Mouse (Mus musculus) heart, postnatal 10 days (tissue): ENCODE results near the gene Gm28051. TPM values are rescaled to one million over a fixed set of nuclear protein-coding genes. Genes with fewer than 3 reads are reported as not detected.

Source experiments
- DNase-seq, 2 experiments: peaks; one replicate each; pipeline ENCODE4 v3.0.0; 2021
- intact Hi-C: fragments of 180-260 bp; cut with DNase I; formaldehyde crosslinking; loops from one replicate; pipeline ENCODE4 v1.15.1; 2025
- total RNA-seq, 2 experiments: library from RNA; stranded (reverse); gene quantifications; 2 replicates each; pipeline ENCODE4 v1.2.3; 2021

The Gm28051 gene
- total RNA-seq, 2 experiments from 2014 or later: not detected

GRCm38 (mm10) chr12:102743589-102744574 is 13.7 kb downstream of the Gm28051 start, which contains the start of the genes Moap1 and Tmem251:
Moap1 (minus strand) TSS chr12:102743661.
Tmem251 (plus strand) TSS chr12:102743762.
- peak; percentile 94 for DNase-seq
- intact Hi-C loops: loop anchor here (1.0 to 5.0 kb wide), 2 partner anchors 13 to 133 kb away; partner anchors contain the start of genes Btbd7, Gm28051, Gon7 and Ubr7

GRCm38 (mm10) chr12:102743036-102743588 is 14.5 kb downstream of the Gm28051 start:
- intact Hi-C loops: loop anchor here (1.0 to 5.0 kb wide), 2 partner anchors 14 to 134 kb away; partner anchors contain the start of genes Btbd7, Gm28051, Gon7 and Ubr7
- no peak for DNase-seq

DNA sequence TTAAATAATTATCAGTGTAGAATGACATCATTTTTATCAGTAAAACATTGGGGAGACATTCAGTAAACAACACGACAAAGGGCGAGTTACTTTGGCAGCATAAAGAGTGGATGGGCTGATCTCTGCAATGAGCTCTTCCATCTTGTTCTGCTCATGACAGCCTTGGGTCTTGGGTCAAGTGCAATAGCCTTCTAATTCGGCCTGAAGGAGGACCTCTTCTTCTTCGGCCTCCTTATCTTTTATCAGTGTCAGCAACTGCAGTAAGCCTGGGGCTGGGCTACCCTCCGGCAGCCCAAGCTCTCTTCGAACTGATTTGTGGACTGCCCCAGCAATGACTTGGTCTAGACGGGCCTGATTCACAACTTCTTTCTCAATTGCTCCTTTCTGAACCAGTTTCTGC is 15.5 kb downstream of the Gm28051 start:
- intact Hi-C loops: loop anchor here (5.0 kb wide), 1 partner anchor 135 kb away; the partner anchor contains the start of gene Btbd7

DNA sequence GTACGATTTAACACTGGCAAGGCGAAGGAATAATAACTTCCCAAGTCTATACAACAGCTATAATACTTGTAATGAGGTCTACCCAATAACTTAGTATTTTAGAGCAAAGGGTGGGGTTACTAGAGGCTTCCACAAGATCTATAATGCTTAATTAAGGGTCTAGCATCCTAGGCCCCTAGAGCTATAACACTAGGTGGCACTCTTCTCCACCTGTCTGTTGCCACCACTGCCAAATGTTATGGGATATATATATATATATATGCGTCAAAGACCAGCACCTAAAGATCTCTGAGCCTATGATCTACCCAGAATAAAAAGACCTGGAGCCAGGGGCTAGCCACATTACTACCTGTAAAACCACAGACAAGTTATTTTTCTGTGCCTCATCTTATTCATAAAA is 17.3 kb downstream of the Gm28051 start:
- intact Hi-C loops: loop anchor here (1.0 to 5.0 kb wide), 2 partner anchors 137 to 325 kb away; partner anchors contain the start of gene Btbd7
- no peak for DNase-seq

More for the DNA sequence above, 15.5 kb downstream of the Gm28051 start:
- DNase-seq: no peak

GRCm38 (mm10) chr12:102739096-102739495 is 18.5 kb downstream of the Gm28051 start:
- intact Hi-C loops: no loop called here
- peak in 1 of 2 experiments; percentile 35 for DNase-seq

DNA sequence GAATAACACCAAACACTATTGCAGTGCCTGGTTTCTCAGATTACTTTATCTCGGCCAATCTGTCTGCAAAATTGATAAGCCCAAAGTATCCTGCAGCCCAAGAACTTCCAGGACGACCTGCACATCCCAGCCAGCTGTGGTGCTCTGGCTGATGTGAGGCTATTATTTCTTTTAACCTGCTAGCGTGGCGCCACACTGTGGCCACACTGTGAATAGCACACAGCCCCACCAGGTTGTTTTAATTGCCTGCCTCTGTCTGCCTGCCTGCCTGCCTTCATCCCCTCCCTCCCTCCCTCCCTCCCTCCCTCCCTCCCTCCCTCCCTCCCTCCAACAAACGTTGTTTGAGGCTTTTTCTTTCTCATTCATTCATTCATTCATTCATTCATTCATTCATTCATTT is 24.2 kb downstream of the Gm28051 start:
- intact Hi-C loops: loop anchor here (1.0 to 5.0 kb wide), 2 partner anchors 28 to 211 kb away; no protein-coding TSS in a partner anchor
- DNase-seq: peak; percentile 59 to 80

GRCm38 (mm10) chr12:102730798-102731619 is 26.6 kb downstream of the Gm28051 start:
- no peak for DNase-seq
- intact Hi-C loops: loop anchor here (5.0 kb wide), 1 partner anchor 209 kb away; no protein-coding TSS in a partner anchor

- peak; percentile 34 to 48 for DNase-seq
- intact Hi-C loops: loop anchor here (5.0 kb wide), 1 partner anchor 208 kb away; no protein-coding TSS in a partner anchor
Observed at GRCm38 (mm10) chr12:102729855-102730797, 27.4 kb downstream of the Gm28051 start.

- DNase-seq: no peak
- intact Hi-C loops: no loop called here
Observed at GRCm38 (mm10) chr12:102725761-102726175, 31.8 kb downstream of the Gm28051 start.

DNA sequence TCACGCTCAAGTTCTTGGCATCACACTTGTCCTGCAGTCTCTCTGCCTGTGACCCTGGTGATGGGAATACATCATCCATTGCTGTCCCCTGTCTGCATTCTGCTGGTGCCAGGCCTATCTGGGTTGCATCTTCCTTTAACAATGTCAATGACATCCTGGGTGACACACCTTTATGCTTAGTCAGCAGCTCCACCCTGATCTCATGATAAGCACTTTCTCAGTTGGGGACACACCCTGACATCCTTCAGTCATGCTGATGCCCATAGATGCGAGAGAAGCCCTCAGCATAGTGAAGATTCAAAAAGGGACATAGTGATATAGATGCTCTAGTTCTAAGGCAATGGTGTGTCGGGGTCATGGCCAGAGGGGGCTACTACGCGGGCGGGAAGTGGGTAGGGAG is 32.4 kb downstream of the Gm28051 start:
- intact Hi-C loops: no loop called here
- DNase-seq: no peak

GRCm38 (mm10) chr12:102723861-102724260 is 33.7 kb downstream of the Gm28051 start:
- no peak for DNase-seq
- intact Hi-C loops: no loop called here

DNA sequence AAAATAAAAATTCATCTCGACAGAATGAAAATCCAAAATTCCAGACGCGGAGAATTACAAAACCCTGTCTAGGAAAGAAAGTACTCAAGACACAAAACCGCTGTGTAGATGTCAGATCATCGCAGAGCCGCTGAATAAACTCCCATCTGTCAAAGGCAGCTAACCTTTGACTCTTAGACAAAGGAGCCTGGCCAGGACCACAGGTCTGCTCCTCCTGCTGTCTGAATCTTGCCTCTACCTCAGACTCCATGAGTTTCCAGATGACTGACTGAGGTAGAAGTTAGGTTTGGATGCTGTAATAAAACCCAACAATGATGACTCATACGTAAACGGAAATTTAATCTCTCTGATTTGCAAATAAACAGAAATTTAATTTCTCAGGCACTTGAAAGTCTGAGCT is 34.6 kb downstream of the Gm28051 start:
- intact Hi-C loops: no loop called here

GRCm38 (mm10) chr12:102722451-102722850 is 35.1 kb downstream of the Gm28051 start:
- intact Hi-C loops: no loop called here
- no peak for DNase-seq

More for the DNA sequence above, 34.6 kb downstream of the Gm28051 start:
- no peak for DNase-seq

DNA sequence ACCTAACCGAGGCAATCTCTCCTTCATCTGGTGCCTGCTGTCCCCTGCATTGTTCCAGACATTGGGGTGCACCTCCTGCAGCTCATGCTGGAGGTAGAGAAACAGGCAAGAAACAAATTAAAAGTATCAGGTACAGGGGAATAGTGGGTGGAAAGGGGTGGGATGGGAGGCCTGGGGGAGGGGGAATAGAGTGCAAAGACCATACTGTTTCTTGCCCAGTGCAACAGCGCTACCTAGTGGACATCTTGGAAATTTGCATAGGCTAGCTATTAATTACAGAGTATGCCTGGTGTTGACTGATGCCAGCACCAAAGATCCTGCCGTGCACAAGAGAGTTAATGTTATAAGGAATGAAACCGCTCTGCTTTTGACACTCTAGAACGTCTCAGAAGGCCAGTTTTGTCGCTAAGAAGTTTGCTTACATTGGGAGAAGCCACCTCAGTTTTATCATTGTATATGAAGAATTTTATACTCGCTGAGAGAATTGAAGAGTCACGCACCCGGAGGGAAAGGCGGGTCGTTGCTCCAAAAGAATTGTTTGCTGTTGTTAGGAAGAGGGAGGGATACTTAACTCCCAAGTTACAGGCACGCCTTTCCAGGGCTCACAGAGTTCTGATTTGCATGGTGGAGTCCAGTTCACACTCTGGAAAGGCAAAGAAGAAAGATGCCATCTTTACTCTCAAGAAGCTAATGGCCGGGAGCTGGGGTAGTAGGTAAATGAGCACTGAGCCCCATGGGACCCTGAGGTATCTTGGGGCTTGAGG is 37.8 kb downstream of the Gm28051 start:
- intact Hi-C loops: loop anchor here (1.0 kb wide), 1 partner anchor 140 kb away; no protein-coding TSS in a partner anchor
- DNase-seq: peak; percentile 40 to 75

DNA sequence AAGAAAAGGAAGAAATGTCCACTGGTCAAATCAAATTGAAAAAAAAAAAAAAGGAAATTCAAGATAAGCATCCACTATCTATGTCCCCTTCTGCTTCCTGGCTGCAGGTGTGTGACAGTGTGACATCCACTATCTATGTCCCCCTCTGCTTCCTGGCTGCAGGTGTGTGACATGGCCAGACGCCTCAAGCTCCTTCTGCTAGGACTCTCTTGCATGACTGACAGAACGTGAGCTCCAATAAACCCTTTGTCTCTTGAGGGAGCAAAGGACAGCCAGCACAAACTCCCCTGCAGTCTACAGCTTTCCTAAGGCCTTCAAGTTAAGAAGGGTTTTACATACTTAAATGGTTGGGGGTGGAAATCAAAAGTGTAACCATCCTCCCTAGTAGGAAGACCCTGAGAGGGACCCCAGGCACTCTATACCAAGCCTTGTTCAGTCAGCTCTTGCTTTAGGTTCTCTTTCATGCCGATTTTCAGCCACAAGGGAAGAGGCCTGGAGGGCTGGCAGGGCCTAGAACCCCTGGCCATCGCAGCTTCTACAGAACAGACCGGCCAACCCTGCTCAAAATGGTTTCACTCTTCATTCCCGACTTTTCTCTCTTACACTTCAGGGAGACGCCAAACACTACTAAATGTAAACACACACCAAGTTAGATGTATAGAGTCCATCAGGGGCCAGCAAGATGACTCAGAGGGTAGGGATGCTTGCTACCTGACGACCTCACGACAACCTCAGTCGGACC is 42.7 kb downstream of the Gm28051 start:
- intact Hi-C loops: no loop called here
- no peak for DNase-seq

GRCm38 (mm10) chr12:102714116-102714515 is 43.4 kb downstream of the Gm28051 start:
- no peak for DNase-seq
- intact Hi-C loops: no loop called here

GRCm38 (mm10) chr12:102713153-102713865 is 44.3 kb downstream of the Gm28051 start:
- intact Hi-C loops: no loop called here
- no peak for DNase-seq
